9 mouse cellular contexts compared by ENCODE assay signal in genomic region chr8:116480894-116481293, GRCm38 (mm10). TPM values are rescaled to one million over a fixed set of nuclear protein-coding genes. Genes with fewer than 3 reads are reported as not detected.
DNase-seq lines count a peak whose midpoint lies in the region; ATAC-seq and TF ChIP-seq lines count a peak whose summit lies in the region.
"Had no signal": no experiment of that assay in that cellular context is flagged by ENCODE, and none has a peak within 500 bp of the region (broad histone marks: within the 10 kb centered on the region; RNA-seq: fewer than 3 reads in every experiment).

No protein-coding gene starts in this region.

- no peak overlapping the region for H3K27ac ChIP-seq in kidney, embryonic 14.5 days (ENCODE audit: low read depth, low read length)
- no peak overlapping the region for H3K27ac ChIP-seq in stomach, postnatal 0 days (replicated peaks)

- H3K9ac ChIP-seq in kidney, embryonic 14.5 days (ENCODE audit: low read depth, low read length), result no peak overlapping the region
- no peak overlapping the region for H3K9ac ChIP-seq in stomach, postnatal 0 days (ENCODE audit: low read length)

- TF ChIP-seq EP300 in stomach, postnatal 0 days (optimal IDR thresholded peaks at IDR 0.05), result no peak

- TF ChIP-seq CTCF in stomach, postnatal 0 days (IDR thresholded peaks at IDR 0.05; ENCODE audit: low read depth), result peak; percentile 92

- 21% methylated on average over 7 of the region's 7 CpGs for WGBS in kidney, embryonic 14.5 days
- 10% methylated on average over 7 of the region's 7 CpGs for WGBS in stomach, postnatal 0 days

- ATAC-seq in kidney, embryonic 14.5 days (ENCODE audit: low FRiP score, low TSS enrichment), result no peak
- ATAC-seq in megakaryocyte-erythroid progenitor cell, adult 5-6 weeks (replicated peaks; ENCODE audit: low FRiP score, low TSS enrichment, poor library complexity, severe bottlenecking), result peak; percentile 91
- ATAC-seq in stomach, postnatal 0 days (ENCODE audit: low FRiP score, low TSS enrichment), result no peak; the same call in 1 of the 2 replicates

- no peaks in the 10 kb centered on the region for H3K27me3 ChIP-seq in kidney, embryonic 14.5 days (ENCODE audit: control insufficient read depth, insufficient read depth, low read length)
- no peaks in the 10 kb centered on the region for H3K27me3 ChIP-seq in stomach, postnatal 0 days (ENCODE audit: control insufficient read depth, insufficient read depth, low read length)
- H3K27me3 ChIP-seq: megakaryocyte, embryonic 14.5 days had no signal

- no peaks in the 10 kb centered on the region for H3K36me3 ChIP-seq in kidney, embryonic 14.5 days (ENCODE audit: control insufficient read depth, insufficient read depth, low read length)
- no peaks in the 10 kb centered on the region for H3K36me3 ChIP-seq in stomach, postnatal 0 days (ENCODE audit: control insufficient read depth, insufficient read depth, low read length)

- no peaks in the 10 kb centered on the region for H3K9me3 ChIP-seq in kidney, embryonic 14.5 days (ENCODE audit: control insufficient read depth, low read length)
- H3K9me3 ChIP-seq in stomach, postnatal 0 days (ENCODE audit: control insufficient read depth, low read length), result no peaks in the 10 kb centered on the region

- intact Hi-C loops in heart, postnatal 36 days (cut with DNase I), result loop anchor here (1.0 to 5.0 kb wide), 3 partner anchors 251 to 392 kb away; partner anchors contain the start of gene Cdyl2

- H3K4me1 ChIP-seq in kidney, embryonic 14.5 days (ENCODE audit: control insufficient read depth, insufficient read depth, low read length), result no peaks in the 10 kb centered on the region
- no peaks in the 10 kb centered on the region for H3K4me1 ChIP-seq in stomach, postnatal 0 days (replicated peaks; ENCODE audit: control insufficient read depth, insufficient read depth)

- peak; percentile 50 for DNase-seq in kidney, adult 18-20 months
- peak; percentile 12 for DNase-seq in adrenal gland, adult 8-10 months
- DNase-seq in embryo, embryonic 9.5 days (ENCODE audit: extremely low spot score), result peak; percentile 70
- peak; percentile 43 to 46 for DNase-seq in heart, postnatal 36 days
- DNase-seq in layer of hippocampus, postnatal 36 days, result peak; percentile 24 to 52
- DNase-seq in stomach, postnatal 0 days (ENCODE audit: low spot score), result peak; percentile 63

- no peak overlapping the region for H3K4me3 ChIP-seq in kidney, embryonic 14.5 days (ENCODE audit: low read length)
- H3K4me3 ChIP-seq in stomach, postnatal 0 days (ENCODE audit: low read depth, low read length), result no peak overlapping the region
- H3K4me3 ChIP-seq: megakaryocyte, embryonic 14.5 days had no signal

- H3K4me2 ChIP-seq in kidney, embryonic 14.5 days (replicated peaks; ENCODE audit: low read depth, low read length), result no peak overlapping the region
- no peak overlapping the region for H3K4me2 ChIP-seq in stomach, postnatal 0 days (replicated peaks; ENCODE audit: low read depth)

RNA-seq across cellular contexts. Expression of gene Dynlrb2, which starts 23.9 kb away (rescaled TPM):
- polyA plus RNA-seq in kidney, embryonic 14.5 days (2014; fragmentation: Nextera tagmentation; extraction: Ambion mirVana), result 1.3 TPM in 1 of 2 replicates, not detected in the other
- total RNA-seq in adrenal gland, adult 8-10 months (2022), result 1 to 10 TPM in 1 of 4 experiments, not detected in 3; 1.0 TPM
- total RNA-seq in heart, postnatal 36 days (2021), result not detected
- total RNA-seq in layer of hippocampus, postnatal 36 days (2021), result 1 to 10 TPM in 1 of 2 experiments, not detected in 1; 2.3 TPM
- total RNA-seq in megakaryocyte-erythroid progenitor cell, adult 5-6 weeks (2014; fragmentation: Nextera tagmentation), result not detected in 2 replicates
- total RNA-seq in megakaryocyte-erythroid progenitor cell, adult 5-6 weeks (2017), result not detected in 2 replicates
- 0.47 and 0.56 TPM in 2 replicates for polyA plus RNA-seq in stomach, postnatal 0 days (2015; fragmentation: Nextera tagmentation; extraction: Ambion mirVana)

Comparison
In these comparisons a context has a peak if more than half of its experiments do, and no peak if none do; other contexts are left out.
1. DNase-seq: peak in every context shown above with its lines; median percentile 70 in embryo, embryonic 9.5 days; 63 in stomach, postnatal 0 days; 50 in kidney, adult 18-20 months; 44 in heart, postnatal 36 days; 38 in layer of hippocampus, postnatal 36 days; 12 in adrenal gland, adult 8-10 months.